15 mouse cellular contexts compared by ENCODE assay signal in the genomic region with DNA sequence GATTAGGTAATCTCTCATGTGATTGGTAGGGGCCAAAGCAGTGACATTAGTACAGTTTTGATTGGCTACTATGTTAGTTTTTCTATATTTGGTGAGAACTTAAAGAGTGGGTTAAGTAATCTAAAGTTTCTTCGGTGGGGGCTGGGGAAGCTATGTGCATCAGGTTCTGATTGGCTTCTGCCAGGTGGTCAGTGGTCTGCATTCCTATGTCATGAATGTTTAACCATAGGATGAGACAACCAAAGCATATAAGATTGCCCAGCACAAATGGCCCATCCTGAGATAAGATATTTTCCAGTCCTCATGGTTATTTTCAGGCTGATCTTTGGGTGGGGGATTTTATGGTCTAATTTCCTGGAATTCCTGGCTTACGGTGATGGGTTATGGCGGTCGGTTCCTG.
"Had no signal": no experiment of that assay in that cellular context is flagged by ENCODE, and none has a peak within 500 bp of the region (broad histone marks: within the 10 kb centered on the region; RNA-seq: fewer than 3 reads in every experiment).

No protein-coding gene starts in this region.

- DNase-seq: lung, adult 18-20 months; lung, postnatal 14 days; lung, postnatal 36 days; right cerebral cortex, postnatal 14 days; thymus, adult 2 months; thymus, postnatal 25 days; thymus, postnatal 4 days had no signal

- H3K4me2 ChIP-seq: lung, embryonic 15.5 days; midbrain, embryonic 11.5 days; midbrain, embryonic 13.5 days; midbrain, embryonic 15.5 days; neural tube, embryonic 13.5 days; neural tube, embryonic 15.5 days; stomach, embryonic 15.5 days had no signal

- H3K36me3 ChIP-seq: lung, embryonic 15.5 days; midbrain, embryonic 13.5 days; midbrain, embryonic 15.5 days; neural tube, embryonic 13.5 days; neural tube, embryonic 15.5 days; stomach, embryonic 15.5 days had no signal

- H3K27me3 ChIP-seq: lung, embryonic 15.5 days; midbrain, embryonic 13.5 days; midbrain, embryonic 15.5 days; neural tube, embryonic 13.5 days; neural tube, embryonic 15.5 days; stomach, embryonic 15.5 days had no signal

- H3K4me3 ChIP-seq: lung, embryonic 15.5 days; megakaryocyte, embryonic 14.5 days; midbrain, embryonic 13.5 days; midbrain, embryonic 15.5 days; neural tube, embryonic 13.5 days; neural tube, embryonic 15.5 days; stomach, embryonic 15.5 days had no signal
